Mouse (Mus musculus): ENCODE measurements around the gene Parp16. TPM values are rescaled to one million over a fixed set of nuclear protein-coding genes. Genes with fewer than 3 reads are reported as not detected.
"Not testable (repeated sequence)": the region's sequence is repeated elsewhere in the genome, so short reads cannot be mapped to it uniquely, and the experiment has no call there.

The Parp16 gene
- total RNA-seq, 4 experiments from 2014 or later = 4.4 to 6.0 (median 5.6) TPM

GRCm38 (mm10) chr9:65283301-65283700 is 88.1 kb downstream of the Parp16 start:
- no peak for DNase-seq (ENCODE audit: low spot score in 2 of 2)

GRCm38 (mm10) chr9:65288252-65288651 is 93.1 kb downstream of the Parp16 start:
- not testable (repeated sequence) for DNase-seq (ENCODE audit: low spot score in 2 of 2)

Other genes starting within 250 kb of the Parp16 start
- gene Slc24a1, start 243.7 kb upstream of the Parp16 start, total RNA-seq (2022) = under 1 TPM; 0.08 to 0.30 (median 0.15) TPM
- gene Ints14, start 234.4 kb upstream of the Parp16 start, total RNA-seq (2022) = 10 to 100 TPM; 19.3 to 22.6 (median 20.1) TPM
- gene Hacd3, start 173.7 kb upstream of the Parp16 start, total RNA-seq (2022) = 100 to 1,000 TPM; 142 to 169 (median 158) TPM
- gene Dpp8, start 162.9 kb upstream of the Parp16 start, total RNA-seq (2022) = 100 to 1,000 TPM; 144 to 176 (median 162) TPM
- gene Igdcc4, start 93.9 kb upstream of the Parp16 start, total RNA-seq (2022) = 10 to 100 TPM; 44.3 to 49.9 (median 46.7) TPM
- gene Igdcc3, start 54.2 kb upstream of the Parp16 start, total RNA-seq (2022) = 1 to 10 TPM; 2.3 to 3.2 (median 2.5) TPM
- gene Cilp, start 69.8 kb downstream of the Parp16 start, total RNA-seq (2022) = under 1 TPM in 2 of 4 experiments, not detected in 2; 0.10 to 0.16 TPM
- gene Clpx, start 98.9 kb downstream of the Parp16 start, total RNA-seq (2022) = 10 to 100 TPM; 31.8 to 35.7 (median 32.3) TPM
- gene Pdcd7, start 150.8 kb downstream of the Parp16 start, total RNA-seq (2022) = 10 to 100 TPM; 27.6 to 31.2 (median 29.1) TPM
- 1 to 10 TPM; 3.3 to 7.4 (median 5.1) TPM for gene Ubap1l, start 165.7 kb downstream of the Parp16 start, total RNA-seq (2022)
- under 1 TPM; 0.11 to 0.45 (median 0.23) TPM for gene Kbtbd13, start 196.3 kb downstream of the Parp16 start, total RNA-seq (2022)
- gene Rasl12, start 203.2 kb downstream of the Parp16 start, total RNA-seq (2022) = 1 to 10 TPM; 2.9 to 4.4 (median 3.8) TPM
- not detected for gene Slc51b, start 227.6 kb downstream of the Parp16 start, total RNA-seq (2022)
- gene Mtfmt, start 240.4 kb downstream of the Parp16 start, total RNA-seq (2022) = 10 to 100 TPM; 16.6 to 20.5 (median 18.5) TPM